Mouse (Mus musculus): ENCODE results near the gene Sfxn5.

DNA sequence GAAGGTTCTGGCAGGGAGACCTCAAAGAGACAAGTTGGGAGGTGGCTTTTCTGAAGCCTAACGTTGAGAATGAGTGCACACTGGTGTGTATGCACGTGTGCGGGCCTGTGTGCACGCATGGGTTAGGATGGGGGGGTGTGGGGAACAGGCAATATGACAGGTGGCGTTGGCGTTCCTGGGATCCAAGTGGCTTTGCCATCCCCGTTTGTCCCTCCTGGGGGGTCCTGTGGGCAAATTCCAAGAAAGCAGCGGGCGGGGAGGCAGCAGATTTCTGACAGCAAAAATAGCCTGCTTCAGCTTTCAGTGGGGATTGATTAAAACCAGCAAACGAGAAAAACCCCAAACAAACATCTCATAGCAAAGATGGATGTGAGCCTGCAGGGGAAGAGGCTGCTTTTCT is 110.7 kb downstream of the Sfxn5 start:
- TF ChIP-seq POLR2A (IDR thresholded peaks at IDR 0.05; ENCODE audit: control insufficient read depth, extremely low read depth, insufficient read depth, low read length, poor library complexity) (no peak), CTCF (IDR thresholded peaks at IDR 0.05; ENCODE audit: borderline replicate concordance, control insufficient read depth, extremely low read depth, insufficient read depth, low read length, poor library complexity) (no peak)

Data from thymus, adult 2 months (tissue).